Mouse (Mus musculus): ENCODE measurements around the gene Cd164l2. TPM values are rescaled to one million over a fixed set of nuclear protein-coding genes. Genes with fewer than 3 reads are reported as not detected.
A peak's percentile ranks its signal among the peaks of the same experiment; 100 is the strongest.

Cd164l2 gene
- polyA plus RNA-seq, 1 experiment: not detected

DNA sequence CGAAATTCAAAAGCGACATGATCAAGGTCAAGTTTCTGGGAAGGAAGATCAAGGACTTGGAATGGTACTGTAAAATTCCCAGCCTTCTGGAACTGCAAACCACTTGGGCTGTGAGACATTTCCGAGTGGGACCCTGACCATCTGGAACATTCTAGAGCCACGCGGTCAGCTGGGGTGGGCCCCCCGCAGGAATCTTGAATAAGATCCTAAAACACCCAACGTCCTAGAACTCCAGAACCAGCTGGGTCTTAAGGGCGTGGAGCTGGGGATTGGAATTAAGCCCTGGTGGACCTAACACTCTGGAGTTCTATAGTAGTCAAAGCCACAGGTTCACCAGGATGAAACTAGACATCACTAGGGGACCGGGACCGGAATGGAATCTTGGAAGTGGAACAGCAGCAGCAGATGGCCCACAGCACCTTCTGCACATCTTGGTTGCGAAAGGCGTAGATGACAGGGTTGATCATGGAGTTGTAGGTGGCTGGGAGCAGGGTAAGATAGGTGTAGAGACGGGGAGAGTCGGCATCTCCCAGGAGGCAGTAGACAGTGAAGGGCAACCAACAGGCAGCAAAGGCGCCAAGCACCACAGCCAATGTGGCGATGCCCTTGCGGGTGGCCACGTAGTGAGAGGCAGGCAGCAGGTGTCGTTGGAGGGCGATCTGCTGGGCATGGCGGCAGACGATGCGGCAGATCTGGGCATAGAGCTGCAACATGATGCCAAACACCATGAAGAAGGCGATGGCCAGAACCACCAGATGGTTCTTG, 1.7 kb upstream of the Cd164l2 start:
- no peak for TF ChIP-seq CTCF (IDR thresholded peaks at IDR 0.05; ENCODE audit: insufficient read depth, low read depth, low read length)
- no peak for TF ChIP-seq POLR2A (IDR thresholded peaks at IDR 0.05; ENCODE audit: insufficient read depth, low read depth, low read length)
- Histone ChIP-seq H3K4me1 (ENCODE audit: control insufficient read depth, insufficient read depth, low read length) (peaks cover 17% of the 10 kb centered on the region), H3K4me3 (ENCODE audit: insufficient read depth, low read depth, low read length) (no peak overlapping the region), H3K27ac (ENCODE audit: insufficient read depth, low read depth, low read length) (no peak overlapping the region)
- WGBS: 94% methylated on average over 24 of the region's 24 CpGs

- Histone ChIP-seq H3K4me1 (ENCODE audit: control insufficient read depth, insufficient read depth, low read length) (peaks cover 17% of the 10 kb centered on the region), H3K27ac (ENCODE audit: insufficient read depth, low read depth, low read length) (no peak overlapping the region), H3K4me3 (ENCODE audit: insufficient read depth, low read depth, low read length) (no peak overlapping the region)
- WGBS: 94% methylated on average over 19 of the region's 19 CpGs
- TF ChIP-seq POLR2A (IDR thresholded peaks at IDR 0.05; ENCODE audit: insufficient read depth, low read depth, low read length): no peak
- TF ChIP-seq CTCF (IDR thresholded peaks at IDR 0.05; ENCODE audit: insufficient read depth, low read depth, low read length): no peak
These were observed 1.0 kb upstream of the Cd164l2 start for GRCm38 (mm10) chr4:133210788-133211390.

- Histone ChIP-seq H3K4me3 (ENCODE audit: insufficient read depth, low read depth, low read length) (peak overlapping the region; percentile 78), H3K4me1 (ENCODE audit: control insufficient read depth, insufficient read depth, low read length) (peaks cover 17% of the 10 kb centered on the region), H3K27ac (ENCODE audit: insufficient read depth, low read depth, low read length) (peak overlapping the region; percentile 68; the same call in 1 of the 2 replicates)
- WGBS: 2% methylated on average over 40 of the region's 44 CpGs
- no peak for TF ChIP-seq CTCF (IDR thresholded peaks at IDR 0.05; ENCODE audit: insufficient read depth, low read depth, low read length)
- TF ChIP-seq POLR2A (IDR thresholded peaks at IDR 0.05; ENCODE audit: insufficient read depth, low read depth, low read length): no peak
These were observed 784 bp downstream of the Cd164l2 start for GRCm38 (mm10) chr4:133212562-133213267.

- Histone ChIP-seq H3K4me3 (ENCODE audit: insufficient read depth, low read depth, low read length) (peak overlapping the region; percentile 78), H3K4me1 (ENCODE audit: control insufficient read depth, insufficient read depth, low read length) (peaks cover 17% of the 10 kb centered on the region), H3K27ac (ENCODE audit: insufficient read depth, low read depth, low read length) (no peak overlapping the region)
- WGBS: 2% methylated on average over 9 of the region's 9 CpGs
- TF ChIP-seq CTCF (IDR thresholded peaks at IDR 0.05; ENCODE audit: insufficient read depth, low read depth, low read length) (no peak), POLR2A (IDR thresholded peaks at IDR 0.05; ENCODE audit: insufficient read depth, low read depth, low read length) (no peak)
These were observed 1.3 kb downstream of the Cd164l2 start for GRCm38 (mm10) chr4:133213268-133213590.

- TF ChIP-seq POLR2A (IDR thresholded peaks at IDR 0.05; ENCODE audit: insufficient read depth, low read depth, low read length) (no peak), CTCF (IDR thresholded peaks at IDR 0.05; ENCODE audit: insufficient read depth, low read depth, low read length) (no peak)
- WGBS: 52% methylated on average over 10 of the region's 10 CpGs
- no peak overlapping the region for H3K4me3 ChIP-seq (ENCODE audit: insufficient read depth, low read depth, low read length)
- no peak overlapping the region for H3K27ac ChIP-seq (ENCODE audit: insufficient read depth, low read depth, low read length)
- H3K4me1 ChIP-seq (ENCODE audit: control insufficient read depth, insufficient read depth, low read length): peaks cover 17% of the 10 kb centered on the region
These were observed 1.7 kb downstream of the Cd164l2 start for GRCm38 (mm10) chr4:133213661-133214060.

DNA sequence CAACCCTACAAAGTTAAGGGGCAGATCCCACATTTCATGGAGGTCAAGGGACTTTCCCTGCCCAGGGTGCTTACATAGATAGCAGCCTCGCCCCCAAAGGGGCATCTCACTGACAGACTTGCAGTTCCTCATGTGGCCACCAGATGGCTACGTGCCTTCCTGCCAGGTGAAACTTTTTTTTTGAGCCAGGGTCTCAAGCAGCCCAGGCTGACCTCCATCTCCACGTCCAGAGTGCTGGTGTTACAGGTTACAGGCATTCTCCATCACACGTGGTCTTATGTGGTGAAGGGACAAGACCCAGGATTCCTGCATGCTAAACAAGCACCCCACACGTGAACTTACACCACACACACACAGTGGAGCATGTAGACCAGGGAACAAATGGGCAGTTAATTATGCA, 5.7 kb downstream of the Cd164l2 start:
- no peak overlapping the region for H3K4me3 ChIP-seq (ENCODE audit: insufficient read depth, low read depth, low read length)
- WGBS: 10% methylated on average over 5 of the region's 5 CpGs
- peak; percentile 87 for TF ChIP-seq CTCF (IDR thresholded peaks at IDR 0.05; ENCODE audit: insufficient read depth, low read depth, low read length)
- no peak for TF ChIP-seq POLR2A (IDR thresholded peaks at IDR 0.05; ENCODE audit: insufficient read depth, low read depth, low read length)
- no peak overlapping the region for H3K27ac ChIP-seq (ENCODE audit: insufficient read depth, low read depth, low read length)
- peaks cover 12% of the 10 kb centered on the region for H3K4me1 ChIP-seq (ENCODE audit: control insufficient read depth, insufficient read depth, low read length)

DNA sequence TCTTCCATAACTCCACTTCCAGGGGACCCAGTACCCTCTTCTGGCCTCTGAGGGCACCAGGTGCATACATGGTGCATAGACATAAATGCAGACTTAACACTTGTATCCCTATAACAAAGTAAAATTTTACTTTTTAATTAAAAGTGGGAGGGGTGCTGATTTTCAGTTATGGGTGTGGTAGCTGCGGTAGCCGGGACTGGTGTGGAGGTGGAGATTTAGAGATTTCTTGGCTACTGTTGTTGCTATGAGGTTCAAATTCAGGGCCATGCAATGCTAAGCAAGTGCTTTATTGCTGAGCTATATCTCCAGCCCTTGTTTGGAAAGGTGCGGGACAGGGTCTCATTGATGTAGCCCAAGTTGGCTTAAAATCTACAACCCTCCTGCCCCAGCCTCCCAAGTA, 6.8 kb downstream of the Cd164l2 start:
- TF ChIP-seq POLR2A (IDR thresholded peaks at IDR 0.05; ENCODE audit: insufficient read depth, low read depth, low read length) (no peak), CTCF (IDR thresholded peaks at IDR 0.05; ENCODE audit: insufficient read depth, low read depth, low read length) (no peak)
- peaks cover 10% of the 10 kb centered on the region for H3K4me1 ChIP-seq (ENCODE audit: control insufficient read depth, insufficient read depth, low read length)
- no peak overlapping the region for H3K4me3 ChIP-seq (ENCODE audit: insufficient read depth, low read depth, low read length)
- 87% methylated on average over 3 of the region's 3 CpGs for WGBS
- H3K27ac ChIP-seq (ENCODE audit: insufficient read depth, low read depth, low read length): no peak overlapping the region

GRCm38 (mm10) chr4:133220656-133221055, 8.7 kb downstream of the Cd164l2 start:
- Histone ChIP-seq H3K4me3 (ENCODE audit: insufficient read depth, low read depth, low read length) (no peak overlapping the region), H3K4me1 (ENCODE audit: control insufficient read depth, insufficient read depth, low read length) (peaks cover 14% of the 10 kb centered on the region), H3K27ac (ENCODE audit: insufficient read depth, low read depth, low read length) (no peak overlapping the region)
- WGBS: 12% methylated on average over 25 of the region's 25 CpGs
- TF ChIP-seq POLR2A (IDR thresholded peaks at IDR 0.05; ENCODE audit: insufficient read depth, low read depth, low read length): no peak
- no peak for TF ChIP-seq CTCF (IDR thresholded peaks at IDR 0.05; ENCODE audit: insufficient read depth, low read depth, low read length)

DNA sequence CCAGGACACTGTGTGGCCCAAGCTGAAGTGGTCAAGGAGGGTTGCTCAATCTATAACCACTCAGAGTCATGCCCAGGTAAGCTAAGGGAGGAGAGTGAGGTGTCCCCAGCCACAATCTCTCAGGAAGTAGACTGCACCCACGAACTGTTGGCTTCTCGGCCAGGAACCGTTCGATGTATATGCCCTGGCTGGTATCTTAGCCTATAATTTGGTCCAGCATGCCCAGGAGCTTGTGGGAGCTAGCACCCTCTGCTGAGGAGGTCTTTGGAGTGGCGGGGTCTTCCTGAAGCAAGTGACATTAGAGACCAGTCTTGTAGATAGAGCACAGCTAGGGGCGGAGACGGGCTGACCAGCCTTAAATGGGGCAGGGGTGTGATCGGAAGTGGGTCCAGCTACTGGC, 9.8 kb downstream of the Cd164l2 start:
- WGBS: 95% methylated on average over 8 of the region's 8 CpGs
- TF ChIP-seq POLR2A (IDR thresholded peaks at IDR 0.05; ENCODE audit: insufficient read depth, low read depth, low read length) (no peak), CTCF (IDR thresholded peaks at IDR 0.05; ENCODE audit: insufficient read depth, low read depth, low read length) (no peak)
- no peak overlapping the region for H3K4me3 ChIP-seq (ENCODE audit: insufficient read depth, low read depth, low read length)
- H3K4me1 ChIP-seq (ENCODE audit: control insufficient read depth, insufficient read depth, low read length): peaks cover 14% of the 10 kb centered on the region
- H3K27ac ChIP-seq (ENCODE audit: insufficient read depth, low read depth, low read length): no peak overlapping the region
